15 mouse cellular contexts compared by ENCODE assay signal in the genomic region with DNA sequence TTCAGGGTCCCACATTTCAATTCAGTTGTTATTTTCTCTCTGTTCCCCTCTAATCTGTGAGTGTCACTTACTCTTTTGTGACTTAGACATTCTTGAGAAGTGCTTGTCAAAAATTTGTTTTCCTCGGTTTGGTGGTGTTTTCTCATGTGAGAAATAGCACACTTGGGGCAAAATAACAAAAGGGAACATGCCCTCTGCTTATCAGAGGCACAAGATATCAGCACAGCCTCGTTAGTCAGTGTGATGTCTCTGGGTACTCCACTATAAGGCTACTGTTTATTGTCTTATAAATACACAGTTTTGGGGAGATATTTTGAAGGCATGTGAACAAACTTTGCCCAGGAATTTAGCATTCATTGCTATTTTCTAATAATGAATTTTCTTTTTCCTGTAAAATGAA.
"Had no signal": no experiment of that assay in that cellular context is flagged by ENCODE, and none has a peak within 500 bp of the region (broad histone marks: within the 10 kb centered on the region; RNA-seq: fewer than 3 reads in every experiment).

No protein-coding gene starts in this region.

- H3K4me1 ChIP-seq: neural tube, embryonic 15.5 days; stomach, embryonic 15.5 days had no signal

- H3K9me3 ChIP-seq: neural tube, embryonic 15.5 days; stomach, embryonic 15.5 days had no signal

- H3K4me2 ChIP-seq: neural tube, embryonic 15.5 days; stomach, embryonic 15.5 days had no signal

- H3K9ac ChIP-seq: neural tube, embryonic 15.5 days; stomach, embryonic 15.5 days had no signal

- H3K27ac ChIP-seq: neural tube, embryonic 15.5 days; stomach, embryonic 15.5 days; stomach, postnatal 0 days had no signal

- H3K4me3 ChIP-seq: neural tube, embryonic 15.5 days; stomach, embryonic 15.5 days had no signal

- DNase-seq: retina, postnatal 1 day; right cerebral cortex, adult 18-20 months; right cerebral cortex, postnatal 14 days; right cerebral cortex, postnatal 25 days; right cerebral cortex, postnatal 4 days; spleen, adult 18-20 months; thymus, adult 18-20 months; thymus, adult 2 months; thymus, postnatal 14 days; thymus, postnatal 25 days; thymus, postnatal 36 days; thymus, postnatal 4 days had no signal

- H3K27me3 ChIP-seq: neural tube, embryonic 15.5 days; stomach, embryonic 15.5 days had no signal
